Mouse (Mus musculus) lung, postnatal 0 days (tissue): ENCODE results near the gene Dpep3. TPM values are rescaled to one million over a fixed set of nuclear protein-coding genes. Genes with fewer than 3 reads are reported as not detected.

Source experiments
- ATAC-seq: fragments of 200-750 bp; cut with Nextera tagmentation; 2 replicates; pipeline ENCODE4 v1.8.0; 2017; ENCODE audit warnings: moderate library complexity
- DNase-seq: peaks from one replicate; pipeline ENCODE4 v3.0.0-alpha.2; 2016; ENCODE audit warnings: low spot score
- H3K27ac ChIP-seq: fragments of 300-500 bp; sonication (generic); 2 replicates; pipeline ENCODE4 v1.5.1; 2014; ENCODE audit warnings: antibody characterized with exemption, mild to moderate bottlenecking, low read length, mixed read lengths
- H3K27me3 ChIP-seq: fragments of 300-500 bp; sonication (generic); replicated peaks from 2 replicates; pipeline ENCODE4 v1.6.1; 2014; ENCODE audit warnings: low read length, mixed read lengths; ENCODE audit not compliant: insufficient read depth
- H3K36me3 ChIP-seq: fragments of 300-500 bp; sonication (generic); 2 replicates; pipeline ENCODE4 v1.6.1; 2014; ENCODE audit warnings: low read length, mixed read lengths; ENCODE audit not compliant: insufficient read depth
- H3K4me1 ChIP-seq: fragments of 300-500 bp; sonication (generic); 2 replicates; pipeline ENCODE4 v1.6.1; 2014; ENCODE audit warnings: antibody characterized with exemption, low read depth, low read length, mixed read lengths; ENCODE audit not compliant: insufficient read depth
- H3K4me2 ChIP-seq: fragments of 300-500 bp; sonication (generic); replicated peaks from 2 replicates; pipeline ENCODE4 v1.6.1; 2014; ENCODE audit warnings: low read depth, mild to moderate bottlenecking, low read length, moderate library complexity, mixed read lengths
- H3K4me3 ChIP-seq: fragments of 300-500 bp; sonication (generic); 2 replicates; pipeline ENCODE4 v1.5.1; 2014; ENCODE audit warnings: low read depth, low read length
- H3K9ac ChIP-seq: fragments of 300-500 bp; sonication (generic); replicated peaks from 2 replicates; pipeline ENCODE4 v1.6.1; 2014; ENCODE audit warnings: low read depth, mild to moderate bottlenecking
- H3K9me3 ChIP-seq: fragments of 300-500 bp; sonication (generic); 2 replicates; pipeline ENCODE4 v1.6.1; 2016; ENCODE audit warnings: low read length, mixed read lengths
- CTCF ChIP-seq: IDR thresholded peaks from 2 replicates; pipeline ENCODE4 v1.5.1; 2016; ENCODE audit warnings: antibody characterized with exemption, mild to moderate bottlenecking
- EP300 ChIP-seq: IDR thresholded peaks from 2 replicates; pipeline ENCODE4 v1.6.1; 2016; ENCODE audit warnings: antibody characterized with exemption, mild to moderate bottlenecking, control low read depth
- WGBS: fragments of 180-500 bp; shearing (Covaris S2); extraction: QIAGEN DNeasy Blood & Tissue Kit; methylation state at CpG from one replicate; pipeline ENCODE4 v1.1.7; 2014; 5-methylcytosine and 5-hydroxymethylcytosine counted together
- polyA plus RNA-seq: library from polyadenylated mRNA; unstranded; fragments of >200 nt; fragmentation: Nextera tagmentation; extraction: Ambion mirVana; gene quantifications from 2 replicates; pipeline ENCODE4 v1.2.1, GENCODE M21; 2015

Dpep3 gene
- polyA plus RNA-seq, 1 experiment from 2014 or later, result not detected

GRCm38 (mm10) chr8:106001908-106002307, 22.7 kb upstream of the Dpep3 start:
- no peak overlapping the region for H3K27ac ChIP-seq
- no peaks in the 10 kb centered on the region for H3K4me1 ChIP-seq
- no peak for DNase-seq
- no peaks in the 10 kb centered on the region for H3K36me3 ChIP-seq
- TF ChIP-seq EP300 (no peak), CTCF (no peak)
- no peaks in the 10 kb centered on the region for H3K9me3 ChIP-seq
- H3K4me3 ChIP-seq, result no peak overlapping the region
- no peaks in the 10 kb centered on the region for H3K27me3 ChIP-seq
- no peak overlapping the region for H3K9ac ChIP-seq
- 83% methylated on average over 4 of the region's 4 CpGs for WGBS
- ATAC-seq, result no peak
- no peak overlapping the region for H3K4me2 ChIP-seq

GRCm38 (mm10) chr8:105998971-105999370, 19.7 kb upstream of the Dpep3 start:
- Histone ChIP-seq H3K4me2 (no peak overlapping the region), H3K9me3 (no peaks in the 10 kb centered on the region), H3K27ac (no peak overlapping the region), H3K9ac (no peak overlapping the region), H3K4me1 (no peaks in the 10 kb centered on the region), H3K27me3 (no peaks in the 10 kb centered on the region), H3K36me3 (no peaks in the 10 kb centered on the region), H3K4me3 (no peak overlapping the region)
- 83% methylated on average over 2 of the region's 2 CpGs for whole genome bisulfite sequencing
- DNase-seq (no peak), ATAC-seq (no peak)
- TF ChIP-seq EP300 (no peak), CTCF (no peak)

GRCm38 (mm10) chr8:105996359-105996758, 17.1 kb upstream of the Dpep3 start:
- Histone ChIP-seq H3K9me3 (no peaks in the 10 kb centered on the region), H3K36me3 (no peaks in the 10 kb centered on the region), H3K4me1 (no peaks in the 10 kb centered on the region), H3K4me2 (no peak overlapping the region), H3K27ac (no peak overlapping the region), H3K9ac (no peak overlapping the region), H3K27me3 (no peaks in the 10 kb centered on the region), H3K4me3 (no peak overlapping the region)
- DNase-seq (no peak), ATAC-seq (no peak)
- no peak for TF ChIP-seq CTCF
- WGBS, result 65% methylated on average over 7 of the region's 7 CpGs

GRCm38 (mm10) chr8:105993226-105993625, 14.0 kb upstream of the Dpep3 start:
- no peak for DNase-seq
- Histone ChIP-seq H3K36me3 (no peaks in the 10 kb centered on the region), H3K27me3 (no peaks in the 10 kb centered on the region), H3K9me3 (no peaks in the 10 kb centered on the region), H3K9ac (no peak overlapping the region), H3K4me1 (no peaks in the 10 kb centered on the region), H3K4me2 (no peak overlapping the region), H3K4me3 (no peak overlapping the region), H3K27ac (no peak overlapping the region)
- 48% methylated on average over 4 of the region's 4 CpGs for WGBS
- no peak for ATAC-seq
- TF ChIP-seq CTCF (no peak), EP300 (no peak)

- no peak for ATAC-seq
- TF ChIP-seq CTCF (no peak), EP300 (no peak)
Observed at GRCm38 (mm10) chr8:105992499-105992898, 13.3 kb upstream of the Dpep3 start.

GRCm38 (mm10) chr8:105991546-105991945, 12.3 kb upstream of the Dpep3 start:
- 0 out of 2 replicates have a peak overlapping the region, but pooled peaks have one; percentile 29 for H3K4me2 ChIP-seq
- peak; percentile 69 for ATAC-seq
- 0 out of 2 replicates have a peak overlapping the region, but pooled peaks have one; percentile 32 for H3K27ac ChIP-seq
- H3K9me3 ChIP-seq, result no peaks in the 10 kb centered on the region
- no peaks in the 10 kb centered on the region for H3K36me3 ChIP-seq
- peak; percentile 74 for DNase-seq
- WGBS, result 39% methylated on average over 2 of the region's 2 CpGs
- H3K27me3 ChIP-seq, result no peaks in the 10 kb centered on the region
- TF ChIP-seq CTCF (no peak), EP300 (no peak)
- no peaks in the 10 kb centered on the region for H3K4me1 ChIP-seq
- H3K9ac ChIP-seq, result 0 out of 2 replicates have a peak overlapping the region, but pooled peaks have one; percentile 12
- no peak overlapping the region for H3K4me3 ChIP-seq

More at GRCm38 (mm10) chr8:105992499-105992898, 13.3 kb upstream of the Dpep3 start:
- no peak overlapping the region for H3K9ac ChIP-seq
- H3K4me1 ChIP-seq, result no peaks in the 10 kb centered on the region
- H3K36me3 ChIP-seq, result no peaks in the 10 kb centered on the region
- H3K4me3 ChIP-seq, result no peak overlapping the region
- H3K4me2 ChIP-seq, result no peak overlapping the region
- no peaks in the 10 kb centered on the region for H3K9me3 ChIP-seq
- peak; percentile 24 for DNase-seq
- 44% methylated on average over 5 of the region's 5 CpGs for WGBS
- H3K27ac ChIP-seq, result 0 out of 2 replicates have a peak overlapping the region, but pooled peaks have one; percentile 6
- H3K27me3 ChIP-seq, result no peaks in the 10 kb centered on the region
